Mouse (Mus musculus) neutrophil, adult 5-6 weeks (primary cell): ENCODE results near the gene Ppp1r8. TPM values are rescaled to one million over a fixed set of nuclear protein-coding genes. Genes with fewer than 3 reads are reported as not detected.
"Not testable (repeated sequence)": the region's sequence is repeated elsewhere in the genome, so short reads cannot be mapped to it uniquely, and the experiment has no call there.

ENCODE experiments used
- ATAC-seq: fragments of 151-379, 151-347 bp; 2 replicates; pipeline ENCODE4 v1.8.0; 2017; ENCODE audit warnings: mild to moderate bottlenecking, moderate TSS enrichment; ENCODE audit not compliant: insufficient number of reproducible peaks, poor library complexity, low FRiP score, severe bottlenecking; ENCODE audit errors: extremely low read depth
- total RNA-seq: library from RNA; stranded (forward); fragments of 200-1000 nt; gene quantifications from 2 replicates; pipeline ENCODE4 v1.2.3, GENCODE M21; 2017

The Ppp1r8 gene
- total RNA-seq, 1 experiment from 2014 or later = 39.9 TPM

DNA sequence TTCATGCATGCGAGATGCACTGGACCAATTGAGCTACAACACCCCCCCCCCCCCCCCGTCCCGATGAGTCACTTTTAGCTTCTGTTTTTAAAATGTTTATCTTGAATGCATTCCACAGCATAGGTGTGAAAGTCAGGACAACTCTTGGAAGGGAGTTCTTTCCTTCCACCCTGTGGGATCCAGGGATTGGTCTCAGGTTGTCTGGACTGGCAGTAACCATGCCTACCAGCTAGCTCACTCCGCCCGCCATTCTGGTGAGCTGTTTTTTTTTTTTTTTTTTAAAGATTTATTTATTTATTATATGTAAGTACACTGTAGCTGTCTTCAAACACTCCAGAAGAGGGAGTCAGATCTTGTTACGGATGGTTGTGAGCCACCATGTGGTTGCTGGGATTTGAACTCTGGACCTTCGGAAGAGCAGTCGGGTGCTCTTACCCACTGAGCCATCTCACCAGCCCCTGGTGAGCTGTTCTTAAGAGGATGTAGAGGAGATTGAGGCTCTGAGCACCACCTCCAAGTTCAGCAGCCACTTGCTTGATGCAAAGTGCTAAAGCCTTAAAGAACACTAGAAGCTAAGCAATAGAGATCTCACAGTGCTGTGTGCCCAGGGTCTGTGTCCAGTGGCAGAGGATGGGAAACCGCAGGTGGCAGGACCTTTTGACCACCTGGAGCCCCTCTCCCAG is 49.5 kb downstream of the Ppp1r8 start:
- not testable (repeated sequence) for ATAC-seq

DNA sequence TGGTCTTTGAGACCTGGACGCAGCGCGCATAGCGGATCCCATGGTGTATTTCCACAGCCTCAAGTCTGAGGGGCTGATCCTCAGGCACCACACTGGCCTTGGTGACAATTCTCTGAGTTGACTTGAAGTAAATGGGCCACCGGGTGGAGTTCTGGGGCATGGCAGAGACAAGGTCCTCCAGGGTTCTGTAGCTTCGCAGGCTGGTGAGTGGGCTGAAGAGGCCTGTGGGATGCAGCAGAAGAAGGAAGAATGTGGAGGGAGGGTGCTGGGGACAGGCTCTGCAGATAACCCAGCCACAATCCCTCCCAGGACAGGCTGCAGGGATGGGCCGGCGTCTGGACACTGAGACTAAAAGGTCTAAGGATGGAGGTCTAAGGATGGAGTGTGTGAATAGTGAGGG is 53.2 kb downstream of the Ppp1r8 start:
- ATAC-seq = no peak

DNA sequence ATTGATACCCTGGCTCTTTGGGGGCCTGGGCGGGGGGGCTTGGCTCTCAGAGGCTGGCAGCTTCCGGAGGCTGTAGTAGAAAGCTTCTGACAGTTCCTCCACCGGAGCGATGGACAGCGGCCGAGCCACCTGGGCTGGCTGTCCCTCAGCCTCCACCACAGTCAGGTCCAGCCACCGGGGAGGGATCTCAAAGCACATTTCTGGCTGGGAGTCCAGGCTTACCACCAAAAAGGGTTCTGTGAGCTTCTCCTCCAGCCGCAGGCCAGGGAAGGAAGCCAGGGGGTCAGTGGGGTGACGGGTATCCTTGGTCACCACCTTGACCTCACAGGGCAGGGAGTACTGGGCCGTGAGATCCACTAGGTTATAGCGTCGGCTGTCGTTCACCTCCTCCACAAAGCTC is 57.7 kb downstream of the Ppp1r8 start:
- no peak for ATAC-seq

DNA sequence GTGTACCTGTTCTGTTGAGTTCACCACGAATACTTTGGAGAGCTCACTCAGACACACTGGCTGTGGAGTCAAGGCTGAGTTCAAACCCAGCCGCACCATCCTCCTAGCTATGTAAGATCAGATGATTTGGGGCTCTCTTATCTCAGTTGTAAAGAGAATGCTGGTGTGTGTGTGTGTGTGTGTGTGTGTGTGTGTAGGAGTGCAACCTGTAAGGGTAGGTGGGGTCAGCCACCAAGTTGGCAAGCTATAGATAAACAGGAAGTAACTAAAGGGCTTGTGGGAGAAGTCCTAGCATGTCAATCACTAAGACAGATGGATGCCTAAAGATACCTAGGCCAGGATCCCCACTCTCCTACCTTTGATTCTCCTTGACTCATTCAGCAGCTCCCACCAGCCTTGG is 59.2 kb downstream of the Ppp1r8 start:
- no peak for ATAC-seq

DNA sequence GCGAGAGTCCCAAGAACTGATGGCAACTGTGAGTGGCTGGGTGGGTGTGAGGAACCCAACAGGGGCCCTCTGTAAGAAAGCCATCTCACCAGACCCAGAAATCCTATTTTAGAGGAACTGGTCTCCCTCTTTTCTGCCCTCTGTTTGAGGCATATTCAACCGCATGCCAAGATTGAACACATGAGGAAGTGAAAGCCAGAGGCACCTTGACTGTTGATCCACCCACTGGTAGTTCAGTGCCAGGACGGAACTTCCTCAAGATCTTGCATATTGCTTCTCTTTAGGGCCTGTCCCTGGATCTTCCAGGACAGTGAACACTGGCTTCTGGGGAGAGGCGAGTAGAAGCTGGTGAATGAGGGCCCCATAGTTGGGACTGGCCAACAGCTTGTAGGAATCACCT is 62.7 kb downstream of the Ppp1r8 start:
- peak; percentile 51 for ATAC-seq

DNA sequence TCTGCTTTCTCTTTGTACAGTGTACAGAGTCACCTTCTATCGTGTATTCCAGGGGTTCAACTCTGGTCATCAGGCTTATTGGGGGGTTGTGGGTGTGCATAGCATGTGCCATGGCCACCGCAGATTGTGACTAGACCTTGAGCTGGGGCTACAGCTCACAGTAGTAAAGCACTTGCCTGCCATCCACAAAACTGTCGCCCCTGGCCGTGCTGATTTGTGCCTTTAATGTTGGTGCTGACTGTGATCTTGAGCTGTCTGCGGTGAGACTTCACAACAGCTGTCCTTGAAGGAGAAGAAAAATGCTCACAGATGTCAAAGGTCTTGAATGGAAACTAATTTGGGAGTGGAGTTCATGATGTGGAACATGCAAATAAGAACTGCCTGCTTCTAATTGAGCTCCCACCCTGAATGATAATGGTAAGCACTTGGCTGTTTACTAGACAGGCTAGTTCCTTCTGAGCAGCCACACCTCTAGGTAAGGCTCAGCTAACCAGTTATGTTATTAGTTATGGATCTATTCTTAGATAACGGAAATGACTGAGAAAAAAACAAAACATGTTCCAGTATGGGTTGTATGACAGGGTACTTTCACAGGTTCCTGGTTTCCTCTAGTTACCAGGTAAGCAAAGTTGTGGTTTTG is 64.3 kb downstream of the Ppp1r8 start:
- ATAC-seq = peak; percentile 44

Other genes starting within 250 kb of the Ppp1r8 start
- 23.4 and 27.0 TPM in 2 replicates for gene Eya3, start 204.2 kb downstream of the Ppp1r8 start, total RNA-seq
- gene Xkr8, start 110.6 kb downstream of the Ppp1r8 start, total RNA-seq = 2.8 and 3.1 TPM in 2 replicates
- gene Smpdl3b, start 85.9 kb downstream of the Ppp1r8 start, total RNA-seq = 2.6 and 4.7 TPM in 2 replicates
- gene Rpa2, start 74.8 kb downstream of the Ppp1r8 start, total RNA-seq = 24.2 and 32.4 TPM in 2 replicates
- gene Themis2, start 46.8 kb downstream of the Ppp1r8 start, total RNA-seq = 269 and 270 TPM in 2 replicates
- gene Stx12, start 41.3 kb upstream of the Ppp1r8 start, total RNA-seq = 33.6 and 34.8 TPM in 2 replicates
- gene Fam76a, start 79.4 kb upstream of the Ppp1r8 start, total RNA-seq = 31.1 and 35.4 TPM in 2 replicates
- gene Fgr, start 130.9 kb upstream of the Ppp1r8 start, total RNA-seq = 301 and 321 TPM in 2 replicates
- gene Ahdc1, start 168.1 kb upstream of the Ppp1r8 start, total RNA-seq = 9.1 and 13.5 TPM in 2 replicates